Mouse (Mus musculus) stomach, embryonic 14.5 days (tissue): ENCODE measurements around the gene Rsph3a. TPM values are rescaled to one million over a fixed set of nuclear protein-coding genes. Genes with fewer than 3 reads are reported as not detected.
A peak's percentile ranks its signal among the peaks of the same experiment; 100 is the strongest.
"Not testable (repeated sequence)": the region's sequence is repeated elsewhere in the genome, so short reads cannot be mapped to it uniquely, and the experiment has no call there.

Experiments used
- ATAC-seq: fragments of 200-750 bp; cut with Nextera tagmentation; 2 replicates; pipeline ENCODE4 v1.8.0; 2017; ENCODE audit warnings: low read depth, moderate TSS enrichment; ENCODE audit not compliant: insufficient number of reproducible peaks, insufficient read depth, low FRiP score
- H3K27ac ChIP-seq: fragments of 300-500 bp; sonication (generic); 2 replicates; pipeline ENCODE4 v1.5.1; 2014; ENCODE audit warnings: mild to moderate bottlenecking, low read length, moderate library complexity, mixed read lengths
- H3K27me3 ChIP-seq: fragments of 300-500 bp; sonication (generic); 2 replicates; pipeline ENCODE4 v1.6.1; 2014; ENCODE audit warnings: low read length, control low read depth, mixed read lengths; ENCODE audit not compliant: control insufficient read depth, insufficient read depth
- H3K36me3 ChIP-seq: fragments of 300-500 bp; sonication (generic); 2 replicates; pipeline ENCODE4 v1.6.1; 2014; ENCODE audit warnings: mild to moderate bottlenecking, control low read depth, low read length, moderate library complexity, mixed read lengths; ENCODE audit not compliant: control insufficient read depth, insufficient read depth
- H3K4me1 ChIP-seq: fragments of 300-500 bp; sonication (generic); 2 replicates; pipeline ENCODE4 v1.6.1; 2014; ENCODE audit warnings: low read length, control low read depth, mixed read lengths; ENCODE audit not compliant: control insufficient read depth, insufficient read depth
- H3K4me2 ChIP-seq: fragments of 300-500 bp; sonication (generic); replicated peaks from 2 replicates; pipeline ENCODE4 v1.6.1; 2014; ENCODE audit warnings: low read depth, low read length, control low read depth
- H3K4me3 ChIP-seq: fragments of 300-500 bp; sonication (generic); 2 replicates; pipeline ENCODE4 v1.5.1; 2014; ENCODE audit warnings: low read depth, low read length, control low read depth
- H3K9ac ChIP-seq: fragments of 300-500 bp; sonication (generic); replicated peaks from 2 replicates; pipeline ENCODE4 v1.6.1; 2014; ENCODE audit warnings: low read depth, mild to moderate bottlenecking, control low read depth, low read length, moderate library complexity, mixed read lengths
- H3K9me3 ChIP-seq: fragments of 300-500 bp; sonication (generic); 2 replicates; pipeline ENCODE4 v1.6.1; 2016; ENCODE audit warnings: low read depth, low read length, control low read depth; ENCODE audit not compliant: control insufficient read depth
- WGBS: fragments of 180-500 bp; shearing (Covaris S2); extraction: QIAGEN DNeasy Blood & Tissue Kit; methylation state at CpG from one replicate; pipeline ENCODE4 v1.1.7; 2014; 5-methylcytosine and 5-hydroxymethylcytosine counted together
- polyA plus RNA-seq: library from polyadenylated mRNA; unstranded; fragments of >200 nt; fragmentation: Nextera tagmentation; extraction: Ambion mirVana; gene quantifications from 2 replicates; pipeline ENCODE4 v1.2.1, GENCODE M21; 2014

Rsph3a gene
- polyA plus RNA-seq = 58.5 and 60.9 TPM in 2 replicates

- Histone ChIP-seq H3K27ac (peak within 1 kb of the TSS; percentile 84), H3K4me3 (peak within 1 kb of the TSS; percentile 42), H3K4me2 (peak within 1 kb of the TSS; percentile 51), H3K9ac (0 out of 2 replicates have a peak within 1 kb of the TSS, but pooled peaks have one; percentile 25)
- not testable (repeated sequence) for H3K4me1 ChIP-seq, H3K9me3 ChIP-seq, H3K27me3 ChIP-seq, H3K36me3 ChIP-seq
- WGBS = 3% methylated on average over 58 of the region's 58 CpGs
- peak; percentile 98 for ATAC-seq
Measured at GRCm38 (mm10) chr17:7945117-7946052, at the start of gene Rsph3a. Gene Rsph3a (plus strand): TSS chr17:7945614.

- 63% methylated on average over 10 of the region's 10 CpGs for WGBS
- H3K9ac ChIP-seq = no peak overlapping the region
Measured at GRCm38 (mm10) chr17:7896047-7896635, 49.3 kb upstream of the Rsph3a start.

GRCm38 (mm10) chr17:7897120-7897519 lies 48.3 kb upstream of the Rsph3a start:
- Histone ChIP-seq H3K9me3 (no peaks in the 10 kb centered on the region), H3K27ac (no peak overlapping the region), H3K4me1 (no peaks in the 10 kb centered on the region), H3K36me3 (no peaks in the 10 kb centered on the region), H3K4me3 (no peak overlapping the region), H3K4me2 (no peak overlapping the region), H3K27me3 (no peaks in the 10 kb centered on the region), H3K9ac (no peak overlapping the region)
- WGBS = 72% methylated on average over 11 of the region's 11 CpGs
- ATAC-seq = no peak

More at GRCm38 (mm10) chr17:7896047-7896635, 49.3 kb upstream of the Rsph3a start:
- H3K36me3 ChIP-seq = no peaks in the 10 kb centered on the region
- no peak for ATAC-seq
- H3K9me3 ChIP-seq = no peaks in the 10 kb centered on the region
- no peaks in the 10 kb centered on the region for H3K4me1 ChIP-seq
- no peak overlapping the region for H3K27ac ChIP-seq
- no peak overlapping the region for H3K4me3 ChIP-seq
- H3K27me3 ChIP-seq = no peaks in the 10 kb centered on the region
- H3K4me2 ChIP-seq = no peak overlapping the region

GRCm38 (mm10) chr17:7897756-7898155 lies 47.7 kb upstream of the Rsph3a start:
- H3K27me3 ChIP-seq = no peaks in the 10 kb centered on the region
- no peaks in the 10 kb centered on the region for H3K36me3 ChIP-seq
- WGBS = 78% methylated on average over 4 of the region's 4 CpGs
- no peaks in the 10 kb centered on the region for H3K4me1 ChIP-seq
- no peaks in the 10 kb centered on the region for H3K9me3 ChIP-seq
- no peak overlapping the region for H3K9ac ChIP-seq
- no peak overlapping the region for H3K4me2 ChIP-seq
- ATAC-seq = no peak
- no peak overlapping the region for H3K4me3 ChIP-seq
- no peak overlapping the region for H3K27ac ChIP-seq

GRCm38 (mm10) chr17:7899233-7899632 lies 46.2 kb upstream of the Rsph3a start:
- Histone ChIP-seq H3K4me3 (no peak overlapping the region), H3K4me2 (no peak overlapping the region), H3K27ac (no peak overlapping the region), H3K27me3 (no peaks in the 10 kb centered on the region), H3K36me3 (no peaks in the 10 kb centered on the region), H3K9me3 (no peaks in the 10 kb centered on the region), H3K9ac (no peak overlapping the region), H3K4me1 (no peaks in the 10 kb centered on the region)
- WGBS = 48% methylated on average over 6 of the region's 6 CpGs
- no peak for ATAC-seq

- Histone ChIP-seq H3K9ac (no peak overlapping the region), H3K27me3 (no peaks in the 10 kb centered on the region), H3K4me1 (no peaks in the 10 kb centered on the region), H3K27ac (no peak overlapping the region), H3K4me2 (no peak overlapping the region), H3K36me3 (no peaks in the 10 kb centered on the region), H3K4me3 (no peak overlapping the region), H3K9me3 (no peaks in the 10 kb centered on the region)
- no peak for ATAC-seq
- 80% methylated on average over 4 of the region's 4 CpGs for WGBS
Measured at GRCm38 (mm10) chr17:7899961-7900360, 45.5 kb upstream of the Rsph3a start.

- H3K9ac ChIP-seq = no peak overlapping the region
- no peak overlapping the region for H3K4me2 ChIP-seq
- H3K27me3 ChIP-seq = no peaks in the 10 kb centered on the region
- 86% methylated on average over 2 of the region's 2 CpGs for WGBS
- H3K27ac ChIP-seq = no peak overlapping the region
- H3K36me3 ChIP-seq = no peaks in the 10 kb centered on the region
- no peak for ATAC-seq
- H3K9me3 ChIP-seq = no peaks in the 10 kb centered on the region
- H3K4me1 ChIP-seq = no peaks in the 10 kb centered on the region
- no peak overlapping the region for H3K4me3 ChIP-seq
Measured at GRCm38 (mm10) chr17:7901536-7901935, 43.9 kb upstream of the Rsph3a start.

GRCm38 (mm10) chr17:7902362-7902761 lies 43.1 kb upstream of the Rsph3a start:
- Histone ChIP-seq H3K27ac (no peak overlapping the region), H3K9me3 (no peaks in the 10 kb centered on the region), H3K27me3 (no peaks in the 10 kb centered on the region), H3K36me3 (no peaks in the 10 kb centered on the region), H3K4me2 (no peak overlapping the region), H3K4me3 (no peak overlapping the region), H3K9ac (no peak overlapping the region), H3K4me1 (no peaks in the 10 kb centered on the region)
- WGBS = 71% methylated on average over 3 of the region's 3 CpGs
- ATAC-seq = no peak
